Mouse (Mus musculus) layer of hippocampus, postnatal 14 days (tissue): Measurements from ENCODE around the gene Fam186a. TPM values are rescaled to one million over a fixed set of nuclear protein-coding genes. Genes with fewer than 3 reads are reported as not detected.
A peak's percentile ranks its signal among the peaks of the same experiment; 100 is the strongest.

Experiments used
- DNase-seq, 2 experiments: peaks; one replicate each; pipeline ENCODE4 v3.0.0; 2021 to 2022; ENCODE audit warnings: low spot score in 2 of 2, mixed read lengths in 1 of 2
- total RNA-seq, 2 experiments: library from RNA; stranded (reverse); gene quantifications; 2 replicates each; pipeline ENCODE4 v1.2.3; 2021

The Fam186a gene
- total RNA-seq, 2 experiments from 2014 or later, result 0.02 to 0.07 TPM

GRCm38 (mm10) chr15:99874612-99875333, 92.1 kb downstream of the Fam186a start:
- DNase-seq, result peak; percentile 3 to 10

- DNase-seq, result no peak
Measured at GRCm38 (mm10) chr15:99872543-99872942, 94.3 kb downstream of the Fam186a start.

Other genes starting within 250 kb of the Fam186a start
- gene Gpd1, start 249.5 kb downstream of the Fam186a start, total RNA-seq, result 10 to 100 TPM; 76.3 to 83.1 TPM
- 100 to 1,000 TPM; 124 to 129 TPM for gene Cox14, start 241.4 kb downstream of the Fam186a start, total RNA-seq
- 10 to 100 TPM; 32.6 to 39.3 TPM for gene Cers5, start 194.2 kb downstream of the Fam186a start, total RNA-seq
- gene Lima1, start 91.6 kb downstream of the Fam186a start, total RNA-seq, result 10 to 100 TPM; 18.6 to 18.7 TPM
- gene Larp4, start 3.0 kb upstream of the Fam186a start, total RNA-seq, result 10 to 100 TPM; 52.3 to 56.8 TPM
- 10 to 100 TPM; 53.8 to 54.2 TPM for gene Dip2b, start 71.6 kb upstream of the Fam186a start, total RNA-seq